Mouse (Mus musculus): ENCODE results near the gene Dqx1.

Gene Dqx1

GRCm38 (mm10) chr6:83107566-83108400, 50.1 kb downstream of the Dqx1 start:
- peak; percentile 43 for DNase-seq (ENCODE audit: inconsistent ontology term)

- peak; percentile 81 for DNase-seq (ENCODE audit: inconsistent ontology term)
Measured at GRCm38 (mm10) chr6:83108762-83109668, 51.4 kb downstream of the Dqx1 start, which contains the start of gene Mrpl53. TSS of gene Mrpl53 (plus strand) at chr6:83109040.

GRCm38 (mm10) chr6:83111510-83112136, 54.0 kb downstream of the Dqx1 start:
- no peak for DNase-seq (ENCODE audit: inconsistent ontology term)

GRCm38 (mm10) chr6:83115011-83115671, 57.5 kb downstream of the Dqx1 start, which contains the start of gene Mogs:
TSS of gene Mogs (plus strand) at chr6:83115496.
- DNase-seq (ENCODE audit: inconsistent ontology term): peak; percentile 96

GRCm38 (mm10) chr6:83115682-83116372, 58.2 kb downstream of the Dqx1 start:
- DNase-seq (ENCODE audit: inconsistent ontology term): no peak

- DNase-seq (ENCODE audit: inconsistent ontology term): no peak
Measured at GRCm38 (mm10) chr6:83116373-83117164, 58.9 kb downstream of the Dqx1 start.

Measured in Muller cell, postnatal 12 days (primary cell).